Mouse (Mus musculus) thymus, postnatal 25 days (tissue): ENCODE measurements around the gene Scd3.
A peak's percentile ranks its signal among the peaks of the same experiment; 100 is the strongest.
"Not testable (repeated sequence)": the region's sequence is repeated elsewhere in the genome, so short reads cannot be mapped to it uniquely, and the experiment has no call there.

Experiments
- DNase-seq: peaks from one replicate; pipeline ENCODE4 v3.0.0; 2022

Gene Scd3

DNA sequence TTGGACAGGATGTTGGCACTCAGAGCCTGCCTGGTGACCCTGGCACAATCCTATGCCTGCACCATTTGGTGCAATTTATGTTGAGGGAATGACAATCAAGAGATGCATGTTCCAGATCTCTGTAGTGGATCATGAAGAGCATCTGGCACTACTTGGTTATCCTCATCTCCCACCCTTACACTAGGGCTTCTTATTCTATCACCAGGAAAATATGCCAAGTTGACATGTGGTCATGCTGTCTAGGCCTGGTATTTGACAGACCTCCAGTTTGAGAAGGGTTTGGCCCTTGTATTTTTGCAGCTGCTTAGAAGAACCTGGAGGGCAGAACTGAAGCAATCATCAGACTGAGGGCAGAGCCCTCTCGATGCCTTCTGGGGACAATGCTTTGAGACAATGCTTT, 72.3 kb downstream of the Scd3 start:
- no peak for DNase-seq

DNA sequence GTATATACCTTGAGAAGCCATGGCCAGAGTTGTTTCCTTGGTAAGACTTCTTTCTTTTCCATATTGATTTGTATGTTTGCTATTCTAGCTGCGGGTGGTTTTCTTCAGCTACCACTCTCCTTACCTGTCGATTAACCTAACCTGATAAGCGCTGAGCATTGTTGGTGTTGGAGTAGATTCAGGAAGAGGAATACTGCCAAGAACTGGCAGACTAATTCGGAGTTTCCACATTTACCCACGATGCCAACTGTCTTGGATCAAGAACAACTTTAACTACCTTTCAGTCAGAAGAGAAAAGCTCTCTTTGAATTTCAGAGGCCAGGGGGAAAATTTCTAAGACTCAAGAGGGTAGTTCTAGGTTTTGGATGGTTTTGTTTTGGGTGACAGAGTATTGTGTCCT, 73.8 kb downstream of the Scd3 start:
- DNase-seq = no peak

DNA sequence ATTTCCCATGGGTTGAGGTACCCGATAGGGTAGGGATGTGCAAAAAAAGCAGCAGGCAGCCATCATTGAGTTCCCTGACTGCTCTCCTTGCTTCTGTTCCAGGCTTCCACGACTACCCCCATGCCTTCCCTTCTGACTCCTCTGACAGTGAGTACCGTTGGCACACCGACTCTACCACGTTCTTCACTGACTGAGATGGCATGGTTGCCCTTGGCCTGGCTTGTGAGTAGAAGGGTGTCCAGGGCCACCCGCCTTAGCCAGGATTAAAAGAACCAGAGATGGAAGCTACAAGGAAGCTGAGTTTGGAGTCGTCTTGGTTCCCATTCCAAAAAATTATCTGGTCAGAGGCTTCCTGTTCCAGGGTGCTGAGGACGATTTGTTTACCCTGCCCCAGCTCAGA, 74.9 kb downstream of the Scd3 start:
- no peak for DNase-seq

DNA sequence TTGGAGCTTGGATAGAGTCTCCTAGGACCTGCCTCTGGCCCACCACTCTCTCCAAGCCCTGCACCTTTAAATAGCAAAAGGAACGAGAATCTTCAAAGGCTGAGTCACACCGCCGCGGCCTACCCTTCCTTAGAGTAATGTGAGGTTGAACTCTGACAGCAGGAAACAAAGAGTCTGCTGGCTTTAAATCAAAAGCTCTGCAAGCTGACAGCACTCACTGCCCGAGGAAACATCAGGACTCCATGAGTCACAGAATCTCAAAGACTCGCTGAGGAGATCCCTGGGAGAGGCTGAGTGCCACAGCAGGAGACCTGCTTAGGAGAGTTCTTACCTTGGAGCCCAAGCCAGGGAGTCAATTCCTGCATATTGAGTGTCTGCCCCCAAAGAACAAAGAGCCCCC, 77.7 kb downstream of the Scd3 start:
- peak; percentile 71 for DNase-seq

DNA sequence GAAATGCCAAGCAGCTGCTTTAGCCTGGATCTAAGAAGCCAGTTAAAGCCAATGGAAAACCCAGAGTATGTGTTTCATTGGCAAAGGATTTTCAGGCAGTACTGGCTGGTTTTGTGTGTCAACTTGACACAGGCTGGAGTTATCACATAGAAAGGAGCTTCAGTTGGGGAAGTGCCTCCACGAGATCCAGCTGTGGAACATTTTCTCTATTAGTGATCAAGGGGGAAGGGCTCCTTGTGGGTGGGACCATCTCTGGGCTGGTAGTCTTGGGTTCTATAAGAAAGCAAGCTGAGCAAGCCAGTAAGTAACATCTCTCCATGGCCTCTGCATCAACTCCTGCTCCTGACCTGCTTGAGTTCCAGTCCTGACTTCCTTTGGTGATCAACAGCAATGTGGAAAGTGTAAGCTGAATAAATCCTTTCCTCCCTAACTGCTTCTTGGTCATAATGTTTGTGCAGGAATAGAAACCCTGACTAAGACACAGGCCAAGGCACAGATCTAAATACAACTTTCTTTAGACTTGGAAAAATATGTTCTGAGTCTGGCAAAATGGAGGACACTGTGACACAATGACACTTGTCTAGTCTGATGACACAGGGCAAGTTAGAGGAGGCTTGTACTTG, 78.9 kb downstream of the Scd3 start:
- not testable (repeated sequence) for DNase-seq

DNA sequence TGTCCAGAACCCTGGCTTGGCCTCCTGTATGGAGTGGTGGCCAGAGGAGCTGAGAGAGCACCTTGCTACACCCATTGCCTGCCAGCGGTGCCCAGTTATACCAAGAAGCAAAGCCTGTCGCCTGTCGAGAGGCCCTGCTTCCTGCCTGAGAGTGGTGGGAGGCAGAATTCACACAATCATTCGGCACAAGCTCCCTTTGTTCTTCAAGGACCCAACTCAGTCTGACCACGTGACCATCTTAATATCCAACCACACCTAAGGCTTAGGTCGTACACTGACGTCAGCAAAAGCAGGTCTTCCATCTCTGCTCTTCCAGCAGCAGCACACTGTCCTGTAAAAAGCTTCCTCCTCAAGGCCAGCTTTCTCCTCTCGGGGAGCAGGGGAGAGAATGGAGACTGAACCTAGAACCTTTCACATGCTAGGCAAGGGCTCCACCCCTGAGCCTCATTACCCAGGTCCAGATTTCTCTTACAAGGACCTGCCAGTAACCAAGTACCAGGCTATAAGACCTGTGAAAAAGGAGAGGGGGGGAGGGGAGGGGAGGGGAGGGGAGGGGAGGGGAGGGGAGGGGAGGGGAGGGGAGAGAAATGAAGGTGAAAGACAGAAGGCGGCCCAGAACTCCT, 79.6 kb downstream of the Scd3 start:
- peak; percentile 75 for DNase-seq

DNA sequence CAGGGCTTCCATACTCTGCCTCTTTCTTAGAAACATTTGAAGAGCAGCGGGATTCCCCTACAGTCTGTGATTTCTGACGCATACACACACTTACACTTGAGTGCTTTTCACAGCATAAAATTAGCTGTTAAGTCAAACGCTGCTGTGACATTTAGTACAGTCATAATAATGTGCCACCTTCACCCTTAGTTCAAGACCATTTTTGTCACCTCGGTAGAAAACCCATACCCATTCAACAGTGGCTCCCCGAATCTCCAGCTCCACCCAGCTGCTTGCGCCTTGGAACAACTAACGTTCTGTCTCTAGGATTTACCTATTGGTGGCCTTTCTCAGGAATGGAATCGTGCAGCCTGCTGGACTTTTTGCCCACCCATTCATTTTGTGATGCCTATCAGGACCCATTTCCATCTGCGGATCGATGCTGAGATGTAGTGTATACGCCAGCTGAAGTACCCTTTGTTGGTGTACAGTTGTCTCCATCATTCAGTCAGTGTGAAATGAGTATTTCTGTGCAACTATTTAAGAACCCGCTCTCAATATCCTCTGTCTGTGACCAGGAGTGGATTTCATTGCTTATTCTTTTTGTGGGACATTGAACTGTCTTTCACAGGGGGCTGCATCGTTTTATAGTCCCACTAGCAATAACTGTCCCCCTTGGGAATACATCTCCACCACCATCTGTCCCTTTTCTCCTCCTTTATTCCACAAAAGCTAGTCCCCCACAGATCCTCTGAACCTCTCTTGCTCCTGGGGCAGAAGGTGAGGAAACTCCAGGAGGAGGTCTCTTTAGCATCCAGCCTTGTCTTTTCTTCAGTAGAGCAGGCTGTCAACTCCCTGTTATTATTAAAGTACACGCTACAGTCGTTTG, 80.3 kb downstream of the Scd3 start:
- peak; percentile 32 for DNase-seq

DNA sequence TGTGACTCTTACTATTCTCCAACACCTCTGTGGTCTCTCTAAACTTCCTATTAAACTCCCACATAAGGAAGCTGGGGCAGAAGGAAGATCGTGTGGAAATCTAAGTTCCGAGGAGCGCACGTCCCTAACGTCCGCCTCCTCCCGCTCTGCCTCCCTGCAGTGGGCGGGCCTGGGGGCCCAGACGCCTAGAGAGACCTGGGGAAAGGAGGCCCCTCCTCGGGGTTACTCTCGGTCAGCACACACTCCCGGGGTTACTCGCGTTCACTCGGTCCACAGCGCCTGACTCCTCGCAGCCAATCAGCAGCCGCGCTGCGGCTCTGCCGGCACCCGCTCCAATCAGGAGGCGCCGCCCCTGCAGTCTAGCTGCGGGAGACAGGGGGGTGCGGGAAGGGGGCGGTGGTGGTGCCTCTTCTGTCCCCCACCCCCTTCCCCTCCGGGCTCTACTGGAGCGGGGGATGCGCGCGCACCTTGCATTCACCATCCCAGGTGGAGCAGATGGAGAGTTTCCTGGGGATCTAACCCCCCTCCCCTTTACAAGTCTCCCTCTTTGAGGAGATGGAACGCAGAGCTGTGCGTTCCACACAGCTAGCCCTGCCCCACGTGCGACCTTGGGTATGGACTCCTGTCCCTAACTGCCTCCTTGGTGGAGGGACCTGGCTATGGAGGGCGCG, 81.1 kb downstream of the Scd3 start:
- DNase-seq = peak; percentile 94

DNA sequence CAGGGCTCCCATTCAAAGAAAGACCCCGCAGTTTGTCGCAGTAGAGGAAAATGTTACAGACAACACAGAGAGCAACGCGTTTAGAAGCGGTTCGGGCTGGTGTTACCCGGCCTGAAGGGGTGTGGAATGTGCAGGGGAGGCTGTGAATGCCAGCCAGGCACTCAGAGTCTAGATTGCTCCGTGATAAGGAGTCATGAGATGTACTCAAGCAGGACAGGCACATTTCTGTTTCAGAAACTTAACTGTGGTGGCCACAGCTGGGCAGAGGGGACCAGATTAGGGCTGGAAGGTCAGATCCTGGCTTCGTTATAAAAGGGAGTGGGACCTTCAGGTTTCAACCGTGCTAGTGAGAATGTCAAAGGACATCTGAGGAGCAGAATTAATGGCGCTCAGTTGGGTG, 81.7 kb downstream of the Scd3 start:
- no peak for DNase-seq

DNA sequence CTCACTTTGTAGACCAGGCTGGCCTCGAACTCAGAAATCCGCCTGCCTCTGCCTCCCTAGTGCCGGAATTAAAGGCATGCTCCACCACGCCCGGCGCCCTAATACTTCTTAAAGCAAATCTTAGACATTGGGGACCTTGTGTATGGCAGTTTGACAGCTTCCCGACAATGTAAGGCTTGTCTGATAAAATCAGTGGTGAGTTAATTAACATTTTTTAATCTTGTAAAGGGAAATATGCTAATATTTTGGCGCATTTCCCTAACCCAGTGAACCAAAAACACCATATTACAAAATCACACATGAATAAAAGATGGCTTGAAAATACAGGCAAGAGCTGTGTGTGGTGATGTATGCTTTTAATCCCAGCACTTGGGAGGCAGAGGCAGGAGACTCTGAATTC, 82.5 kb downstream of the Scd3 start:
- DNase-seq = no peak

DNA sequence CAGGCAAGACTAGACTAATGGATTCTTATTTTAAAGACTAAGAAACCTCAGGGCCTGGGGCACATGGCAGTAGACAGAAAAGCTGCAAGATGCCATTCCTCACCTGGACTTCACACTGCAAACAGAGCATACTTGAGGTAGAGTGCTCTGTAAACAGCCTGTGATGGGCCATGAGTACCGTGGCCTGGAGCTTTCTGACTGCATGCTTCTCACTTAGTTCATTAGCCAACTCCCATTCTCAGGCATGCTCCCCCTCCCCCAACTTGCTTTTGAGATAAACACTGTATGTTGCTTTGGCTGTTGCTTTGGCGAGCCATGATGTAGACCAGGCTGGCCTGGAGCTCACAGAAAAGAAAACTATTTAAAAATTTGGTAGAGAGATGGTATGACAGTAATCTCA, 83.0 kb downstream of the Scd3 start:
- DNase-seq = no peak

DNA sequence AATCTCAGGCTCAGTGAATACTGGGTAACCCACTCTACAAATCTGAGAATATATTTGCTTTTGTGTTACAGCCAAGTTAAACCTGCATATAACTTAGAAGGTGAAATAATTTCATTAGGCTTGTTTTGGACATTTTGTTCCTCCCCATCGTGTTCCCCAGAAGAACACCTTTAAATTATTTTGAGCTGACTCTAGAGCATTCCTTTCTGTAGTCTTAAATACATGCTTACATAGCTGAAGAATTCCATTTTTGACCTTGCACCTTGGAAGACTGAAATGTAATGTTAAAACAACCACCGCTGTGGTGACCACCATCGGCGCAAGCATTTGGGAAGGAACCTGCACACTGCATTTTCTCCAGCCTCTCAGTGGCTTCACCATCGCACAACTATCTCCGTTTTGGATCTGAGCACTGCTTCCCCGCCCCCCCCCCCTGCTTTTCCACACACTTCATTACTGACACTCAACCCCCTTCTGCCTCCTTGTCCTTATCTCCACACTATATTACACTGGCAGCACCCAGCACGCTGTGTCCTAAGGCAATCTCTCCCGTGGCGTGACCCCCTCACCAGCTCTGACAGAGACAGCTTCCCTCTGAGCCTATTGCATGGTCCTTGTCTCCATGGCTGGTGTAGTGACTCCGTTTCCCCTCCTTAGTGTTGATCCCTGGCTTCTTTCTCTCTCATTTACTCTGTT, 84.5 kb downstream of the Scd3 start:
- DNase-seq = no peak

DNA sequence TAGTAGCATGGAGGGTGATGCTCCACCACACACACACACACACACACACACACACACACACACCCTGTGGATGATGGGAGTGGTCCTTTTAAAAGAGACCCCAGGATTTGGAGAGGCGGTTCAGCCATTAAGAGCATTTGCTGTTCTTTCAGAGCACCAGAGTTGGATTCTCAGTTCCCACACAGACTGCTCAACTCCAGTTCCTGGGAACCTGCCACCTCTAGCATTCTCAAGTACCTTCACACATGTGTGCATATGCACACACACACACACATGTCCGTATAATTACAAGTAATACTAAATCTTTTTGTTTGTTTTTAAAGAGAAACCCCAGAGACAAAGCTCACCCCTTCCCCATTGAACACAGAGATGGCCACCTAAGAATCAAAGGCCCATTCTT, 89.0 kb downstream of the Scd3 start:
- no peak for DNase-seq

DNA sequence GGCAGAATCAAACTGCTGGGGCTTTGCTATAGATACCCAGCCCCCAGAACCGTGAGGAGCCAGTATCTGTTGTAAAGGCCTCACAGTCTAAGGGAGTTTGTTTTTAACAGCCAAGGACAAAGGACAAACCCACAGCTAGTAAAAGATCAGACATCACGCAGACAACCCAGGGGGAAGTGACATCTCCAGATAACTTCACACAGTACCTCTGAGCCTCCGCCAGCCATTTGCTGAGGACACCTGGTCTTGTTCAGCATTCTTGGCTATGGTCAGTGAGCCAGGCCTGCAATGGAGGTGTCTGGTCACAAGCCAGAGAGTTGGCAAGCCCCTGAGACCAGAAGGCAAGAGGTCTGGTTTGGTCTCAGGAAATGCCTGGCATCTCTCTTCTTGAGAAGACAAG, 89.4 kb downstream of the Scd3 start:
- DNase-seq = peak; percentile 33

DNA sequence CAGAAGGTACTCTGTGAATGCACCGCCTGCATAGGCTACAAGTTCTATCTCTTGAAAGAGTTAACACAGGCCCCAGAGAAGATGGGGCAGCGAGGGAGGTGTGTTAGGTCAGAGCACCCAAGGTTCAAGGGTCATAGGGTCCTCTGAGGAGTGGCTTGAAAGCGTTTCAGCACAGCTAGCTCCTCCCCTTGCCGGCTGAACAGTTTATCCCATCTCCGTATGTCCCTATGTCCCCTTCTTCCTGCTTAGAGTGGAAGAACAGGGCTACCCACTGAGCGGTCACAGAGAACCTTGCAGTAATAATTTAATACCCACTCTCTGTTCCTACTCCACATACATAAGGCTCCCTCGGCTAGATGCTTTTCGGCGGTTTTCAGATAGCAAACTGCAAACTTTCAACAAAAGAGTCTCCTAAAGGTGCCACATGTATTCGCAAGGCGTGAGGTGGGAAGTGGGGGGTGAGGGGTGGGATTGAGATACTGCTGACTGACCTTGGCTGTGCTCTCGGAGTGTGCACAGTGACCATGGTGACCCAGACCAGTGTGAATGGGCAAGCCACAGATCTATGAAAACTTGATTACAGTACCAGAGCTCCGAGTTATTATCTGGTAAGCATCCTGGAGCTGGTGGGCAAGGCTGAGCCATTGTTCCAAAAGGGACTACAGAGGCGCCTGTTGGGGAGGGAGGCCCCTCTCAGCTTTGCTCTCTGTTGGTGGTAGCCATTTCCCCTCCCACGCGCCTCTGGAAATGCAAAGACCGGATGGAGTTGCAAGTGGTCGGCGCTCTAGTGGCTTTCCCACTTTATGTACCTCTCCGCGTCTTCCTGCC, 90.1 kb downstream of the Scd3 start, which contains the start of gene Scd2:
Scd2 (plus strand) TSS at position 734 of the 828 bp plus-strand sequence.
- DNase-seq = peak; percentile 35
